Comparison of ENCODE assay signal across 9 mouse cellular contexts in the genomic region with DNA sequence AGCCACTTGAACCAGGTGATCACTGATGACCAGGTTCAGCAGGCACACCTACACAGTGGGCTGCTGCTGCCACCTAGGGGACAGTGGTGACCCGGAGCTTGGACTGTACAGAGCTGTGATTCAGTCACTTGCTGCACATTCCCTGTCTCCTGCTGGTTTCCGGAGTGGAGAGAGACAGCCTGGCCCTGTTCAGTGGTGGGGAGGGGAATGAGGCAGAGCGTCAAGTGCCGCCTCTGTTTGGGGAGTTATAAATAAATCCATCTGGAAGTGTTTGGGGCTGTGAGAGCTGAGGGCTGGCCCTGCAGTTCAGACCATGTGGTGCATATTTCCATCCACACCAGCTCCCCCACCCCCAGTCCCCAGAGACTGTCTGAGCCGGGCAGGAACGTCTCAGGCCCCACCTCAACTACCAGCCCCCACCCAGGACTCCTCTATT.
A peak's percentile ranks its signal among the peaks of the same experiment; 100 is the strongest.
DNase-seq lines count a peak whose midpoint lies in the region; ATAC-seq lines count a peak whose summit lies in the region.
"Had no signal": no experiment of that assay in that cellular context is flagged by ENCODE, and none has a peak within 500 bp of the region (broad histone marks: within the 10 kb centered on the region; RNA-seq: fewer than 3 reads in every experiment).

No protein-coding gene starts in this region.

- DNase-seq in ovary, adult 18-20 months (ENCODE audit: low spot score), result peak; percentile 20
- DNase-seq in ovary, postnatal 10 days (ENCODE audit: low spot score), result no peak
- peak; percentile 66 for DNase-seq in embryo, embryonic 9.5 days (ENCODE audit: extremely low spot score)
- DNase-seq in left cerebral cortex, postnatal 10 days (ENCODE audit: extremely low spot score in 1 of 2, low spot score in 2 of 2), result peak; percentile 45 to 75
- DNase-seq in midbrain, embryonic 11.5 days (ENCODE audit: low spot score, missing footprints), result peak; percentile 88

- ATAC-seq in granulocyte monocyte progenitor cell, adult 5-6 weeks (replicated peaks; ENCODE audit: poor library complexity, severe bottlenecking), result peak; percentile 61; the same call in 1 of the 2 replicates
- peak; percentile 93 for ATAC-seq in intestine, embryonic 15.5 days
- ATAC-seq in midbrain, embryonic 11.5 days (ENCODE audit: low FRiP score), result peak; percentile 61; the same call in 1 of the 2 replicates
- peak; percentile 85 for ATAC-seq in stomach, embryonic 15.5 days (ENCODE audit: insufficient read depth, low FRiP score, low read depth)

- no peak overlapping the region for H3K9ac ChIP-seq in intestine, embryonic 15.5 days
- H3K9ac ChIP-seq in midbrain, embryonic 11.5 days (ENCODE audit: low read length), result no peak overlapping the region
- H3K9ac ChIP-seq in stomach, embryonic 15.5 days, result no peak overlapping the region

- peaks cover 4% of the 10 kb centered on the region for H3K27me3 ChIP-seq in intestine, embryonic 15.5 days (replicated peaks)
- H3K27me3 ChIP-seq in midbrain, embryonic 11.5 days (ENCODE audit: control insufficient read depth, insufficient read depth, low read length), result peaks cover 3% of the 10 kb centered on the region
- H3K27me3 ChIP-seq in stomach, embryonic 15.5 days (replicated peaks), result no peaks in the 10 kb centered on the region

- no peak overlapping the region for H3K4me3 ChIP-seq in intestine, embryonic 15.5 days (replicated peaks)
- H3K4me3 ChIP-seq in midbrain, embryonic 11.5 days (ENCODE audit: low read depth, low read length), result no peak overlapping the region
- no peak overlapping the region for H3K4me3 ChIP-seq in stomach, embryonic 15.5 days (replicated peaks)

- H3K27ac ChIP-seq in intestine, embryonic 15.5 days, result no peak overlapping the region
- no peak overlapping the region for H3K27ac ChIP-seq in midbrain, embryonic 11.5 days (ENCODE audit: low read depth, low read length)
- H3K27ac ChIP-seq in stomach, embryonic 15.5 days, result no peak overlapping the region

- H3K4me1 ChIP-seq in intestine, embryonic 15.5 days (replicated peaks), result no peaks in the 10 kb centered on the region
- H3K4me1 ChIP-seq in midbrain, embryonic 11.5 days (ENCODE audit: control insufficient read depth, insufficient read depth, low read length), result no peaks in the 10 kb centered on the region
- H3K4me1 ChIP-seq in stomach, embryonic 15.5 days, result no peaks in the 10 kb centered on the region

- WGBS in intestine, embryonic 15.5 days, result 23% methylated on average over 6 of the region's 6 CpGs
- 12% methylated on average over 6 of the region's 6 CpGs for WGBS in midbrain, embryonic 11.5 days
- WGBS in stomach, embryonic 15.5 days, result 17% methylated on average over 6 of the region's 6 CpGs

- H3K4me2 ChIP-seq in intestine, embryonic 15.5 days (replicated peaks), result no peak overlapping the region
- H3K4me2 ChIP-seq in midbrain, embryonic 11.5 days, result no peak overlapping the region
- no peak overlapping the region for H3K4me2 ChIP-seq in stomach, embryonic 15.5 days

- no peaks in the 10 kb centered on the region for H3K36me3 ChIP-seq in intestine, embryonic 15.5 days
- no peaks in the 10 kb centered on the region for H3K36me3 ChIP-seq in midbrain, embryonic 11.5 days (ENCODE audit: control insufficient read depth, insufficient read depth, low read length)
- H3K36me3 ChIP-seq in stomach, embryonic 15.5 days, result no peaks in the 10 kb centered on the region
- H3K36me3 ChIP-seq: G1E had no signal

- intact Hi-C loops in left cerebral cortex, postnatal 10 days (cut with DNase I), result no loop called here

- no peaks in the 10 kb centered on the region for H3K9me3 ChIP-seq in intestine, embryonic 15.5 days
- no peaks in the 10 kb centered on the region for H3K9me3 ChIP-seq in midbrain, embryonic 11.5 days (ENCODE audit: control insufficient read depth, low read length)
- H3K9me3 ChIP-seq in stomach, embryonic 15.5 days, result no peaks in the 10 kb centered on the region
- H3K9me3 ChIP-seq: G1E had no signal
